Mouse (Mus musculus) hematopoietic stem cell, adult 5-6 weeks (primary cell): ENCODE results near the gene Prrt2. TPM values are rescaled to one million over a fixed set of nuclear protein-coding genes. Genes with fewer than 3 reads are reported as not detected.

Experiments used
- ATAC-seq, 2 experiments: fragments of 125-278 bp in 1 of 2; replicated peaks in 1 of 2; 2 replicates each; pipeline ENCODE4 v1.8.0; 2016 to 2017; ENCODE audit warnings: inconsistent platforms in 2 of 2, mild to moderate bottlenecking in 2 of 2, moderate number of reproducible peaks in 2 of 2, low read depth in 1 of 2, moderate TSS enrichment in 1 of 2; ENCODE audit not compliant: low FRiP score in 2 of 2, poor library complexity in 2 of 2, severe bottlenecking in 2 of 2, insufficient read depth in 1 of 2, low TSS enrichment in 1 of 2
- total RNA-seq: library from RNA; stranded (forward); fragments of 172-1452, 232-1000 nt; gene quantifications from 2 replicates; pipeline ENCODE4 v1.2.3, GENCODE M21; 2017

Gene Prrt2
- total RNA-seq, 1 experiment from 2014 or later = 0.30 TPM

GRCm38 (mm10) chr7:127011717-127012116 is 9.3 kb downstream of the Prrt2 start:
- no peak for ATAC-seq

DNA sequence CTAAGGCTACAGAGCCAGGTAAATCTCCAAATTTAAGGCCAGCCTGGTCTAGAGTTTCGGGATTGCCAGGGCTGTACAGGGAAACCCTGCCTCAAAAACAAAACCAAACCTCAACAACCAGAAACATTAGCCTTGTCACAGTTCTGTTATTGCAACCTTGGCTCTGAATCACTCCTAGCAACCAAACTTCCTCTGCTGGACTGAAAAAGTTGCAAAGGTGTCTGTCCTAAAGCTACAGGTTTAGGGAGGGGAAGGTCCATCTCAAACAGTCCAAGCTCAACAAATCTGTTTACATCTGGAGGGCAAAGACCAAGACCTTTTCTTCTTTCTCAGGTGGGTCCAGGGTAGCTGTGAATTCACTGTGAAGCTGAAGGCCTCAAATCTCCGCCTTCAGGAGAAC is 10.0 kb downstream of the Prrt2 start:
- ATAC-seq = no peak

- ATAC-seq = no peak
Measured at GRCm38 (mm10) chr7:127009307-127010085, 11.5 kb downstream of the Prrt2 start.

DNA sequence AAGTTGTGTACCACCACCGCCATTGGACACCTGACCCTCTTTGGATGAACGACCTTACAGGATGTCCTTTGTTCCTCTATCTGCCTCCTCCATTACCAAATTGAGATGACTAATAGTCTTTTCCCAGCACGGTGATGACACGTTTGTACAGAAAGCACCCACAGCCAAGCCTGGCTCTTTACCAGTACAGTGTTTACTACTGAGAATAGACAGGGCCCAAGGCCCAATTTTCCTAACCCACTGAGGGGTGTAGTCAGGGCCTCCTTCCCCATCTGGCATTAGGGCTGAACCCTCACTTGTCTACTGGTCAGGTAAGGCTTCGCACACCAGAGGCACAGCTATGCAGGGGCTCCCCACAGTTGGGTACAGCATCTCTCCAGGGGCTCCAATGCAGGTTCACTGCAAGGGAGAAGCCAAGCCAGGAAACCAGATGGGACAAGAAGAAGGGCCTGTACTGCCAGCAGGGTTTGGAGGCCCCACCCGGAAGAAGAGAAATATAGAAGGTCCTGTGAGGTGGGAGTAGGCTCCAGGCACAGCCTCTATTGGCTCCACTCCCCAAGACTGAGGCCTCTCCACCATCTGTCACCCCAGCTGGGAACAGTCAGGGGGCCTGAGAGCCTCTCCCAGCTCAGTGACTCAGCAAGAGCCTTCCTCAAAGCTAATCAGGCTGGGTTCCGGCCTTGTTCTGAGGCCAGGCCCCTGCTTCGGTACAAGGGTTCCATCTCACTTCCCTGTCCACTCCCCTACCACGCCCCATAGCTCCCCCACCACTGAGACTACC is 12.6 kb downstream of the Prrt2 start:
- ATAC-seq = peak; percentile 92 to 96

GRCm38 (mm10) chr7:127007313-127008024 is 13.5 kb downstream of the Prrt2 start:
- no peak for ATAC-seq

DNA sequence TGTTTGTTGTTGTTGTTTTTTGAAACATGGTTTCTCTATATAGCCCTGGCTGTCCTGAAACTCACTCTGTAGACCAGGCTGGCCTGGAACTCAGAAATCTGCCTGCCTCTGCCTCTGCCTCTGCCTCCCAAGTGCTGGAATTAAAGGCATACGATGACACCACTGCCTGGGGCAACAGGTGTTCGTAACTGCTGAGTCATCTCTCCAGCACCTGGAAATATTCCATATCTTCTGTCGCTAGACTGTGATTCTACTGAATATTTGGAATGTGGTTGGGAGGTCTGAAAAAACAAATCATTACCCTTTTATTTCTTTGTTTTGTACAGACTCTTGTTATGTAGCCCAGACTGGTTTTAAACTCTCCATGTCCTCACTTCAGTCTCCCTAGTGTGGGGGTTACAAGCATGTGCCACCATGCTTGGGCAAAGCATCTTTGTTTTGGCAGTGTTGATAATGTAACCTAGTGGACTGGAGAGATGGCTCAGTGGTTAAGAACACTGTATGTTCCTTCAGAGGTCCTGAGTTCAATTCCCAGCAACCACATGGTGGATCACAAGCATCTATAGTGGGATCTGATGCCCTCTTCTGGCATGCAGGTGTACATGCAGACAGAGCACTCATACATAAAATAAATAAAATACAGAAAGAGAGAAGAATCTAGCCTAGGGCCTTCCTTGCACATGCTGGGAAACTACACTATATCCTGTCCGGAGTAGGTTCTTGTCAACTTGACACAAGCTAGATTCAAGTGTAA is 16.7 kb downstream of the Prrt2 start:
- ATAC-seq = no peak

DNA sequence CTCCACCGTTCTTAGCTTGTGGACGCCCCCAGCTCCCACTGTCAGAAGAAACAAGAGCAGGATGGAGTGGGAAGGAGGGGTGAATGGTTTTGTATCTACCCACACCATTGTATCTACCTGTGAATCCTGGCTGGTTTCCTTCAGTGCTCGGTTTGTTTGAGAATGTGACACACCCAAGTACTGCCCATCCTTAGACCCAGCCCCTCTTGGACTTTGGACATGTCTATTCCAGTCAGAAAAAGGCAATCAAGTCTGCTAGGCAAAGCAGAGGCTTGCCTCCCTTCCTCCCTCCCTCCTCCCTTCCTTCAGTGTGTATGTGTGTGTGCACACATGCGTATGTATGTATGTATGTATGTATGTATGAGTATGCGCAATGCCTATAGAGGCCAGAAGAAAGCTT is 17.4 kb downstream of the Prrt2 start:
- ATAC-seq = no peak

GRCm38 (mm10) chr7:126999568-126999967 is 21.4 kb downstream of the Prrt2 start:
- ATAC-seq = no peak

GRCm38 (mm10) chr7:126996449-126996848 is 24.6 kb downstream of the Prrt2 start:
- no peak for ATAC-seq

DNA sequence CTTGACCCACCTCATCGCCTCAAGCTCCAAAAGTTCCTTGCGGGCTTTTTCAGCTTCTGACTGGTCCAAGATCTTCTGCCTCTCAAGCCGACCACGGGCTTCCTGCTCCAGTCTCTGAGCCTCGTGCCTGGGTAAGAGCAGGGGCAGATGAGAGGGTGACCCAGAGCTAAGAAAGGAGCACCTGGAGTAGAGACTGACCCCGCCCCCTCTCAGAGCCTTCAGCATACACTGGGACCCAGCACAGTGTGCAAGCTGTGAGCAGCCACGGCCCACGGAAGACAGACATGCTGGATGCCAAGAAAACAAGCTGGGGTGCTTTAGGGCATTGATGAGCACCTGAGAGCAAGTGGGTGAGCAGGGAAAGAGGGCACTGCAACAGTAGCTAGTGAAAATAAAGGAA is 32.2 kb downstream of the Prrt2 start:
- no peak for ATAC-seq

DNA sequence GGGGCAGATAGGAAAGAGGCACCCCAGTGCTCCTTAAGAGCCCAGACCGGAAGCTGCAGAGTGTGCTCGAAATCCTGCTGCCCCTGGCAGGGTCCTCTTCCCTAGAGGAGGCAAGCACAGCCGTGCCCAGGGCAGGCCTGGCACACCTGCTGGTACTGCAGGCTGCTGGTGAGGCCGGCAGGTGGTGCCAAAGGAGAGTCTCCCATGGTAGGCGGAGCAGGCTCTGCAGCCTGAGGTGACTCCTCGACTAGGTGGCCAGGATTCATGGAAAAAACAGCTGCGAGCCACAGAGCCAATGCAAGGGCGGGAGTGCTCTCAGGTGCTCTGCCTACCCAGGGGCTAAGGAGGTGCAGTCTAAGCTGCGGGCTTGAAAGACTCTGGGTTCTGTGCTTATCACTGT is 34.7 kb downstream of the Prrt2 start:
- ATAC-seq = peak; percentile 56 to 65; a peak in 3 of 4 replicates

GRCm38 (mm10) chr7:126984667-126985444 is 36.2 kb downstream of the Prrt2 start:
- ATAC-seq = no peak

GRCm38 (mm10) chr7:126983113-126983512 is 37.9 kb downstream of the Prrt2 start:
- no peak for ATAC-seq

DNA sequence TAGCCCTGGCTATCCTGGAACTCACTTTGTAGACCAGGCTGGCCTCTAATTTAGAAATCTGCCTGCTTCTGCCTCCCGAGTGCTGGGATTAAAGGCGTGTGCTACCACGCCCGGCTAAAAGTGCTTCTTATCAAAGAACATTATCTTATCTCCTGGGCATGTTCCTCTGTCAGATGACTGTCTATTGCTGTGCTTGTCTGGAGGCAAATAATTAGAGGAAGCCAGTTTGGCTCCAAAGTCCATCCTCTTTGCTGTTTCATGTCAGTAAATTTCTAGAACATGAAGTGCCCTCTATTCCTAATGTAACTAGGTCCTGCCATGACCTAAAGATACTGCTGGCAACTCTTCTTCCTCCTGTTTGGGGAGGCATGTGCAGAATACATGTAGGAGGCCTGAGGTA is 39.0 kb downstream of the Prrt2 start:
- ATAC-seq = no peak

DNA sequence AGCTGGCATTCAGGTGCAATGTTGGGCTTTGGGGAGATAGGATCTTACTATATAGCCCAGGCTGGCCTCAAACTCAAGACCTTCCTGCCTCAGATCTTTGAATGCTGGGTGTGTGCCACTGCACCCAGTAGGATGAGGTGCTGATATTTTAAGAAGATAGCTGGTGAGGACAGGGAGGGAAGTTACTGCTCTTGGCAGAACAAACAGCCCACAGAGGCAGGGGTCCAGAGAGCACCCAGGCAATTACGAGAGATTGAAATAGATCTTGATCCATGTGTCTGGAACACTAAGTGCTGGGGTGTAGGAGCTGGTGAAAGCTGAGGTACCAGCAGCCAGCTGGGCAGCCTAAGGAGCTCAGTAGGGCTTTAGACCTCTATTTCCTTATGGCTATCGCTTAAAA is 39.4 kb downstream of the Prrt2 start:
- ATAC-seq = no peak

GRCm38 (mm10) chr7:126978841-126979240 is 42.2 kb downstream of the Prrt2 start:
- no peak for ATAC-seq
